Mouse (Mus musculus) testis, adult 2 months (tissue): ENCODE results near the gene Plekhj1.
"Not testable (repeated sequence)": the region's sequence is repeated elsewhere in the genome, so short reads cannot be mapped to it uniquely, and the experiment has no call there.

ENCODE experiments used
- CTCF ChIP-seq: fragments of 200-500 bp; IDR thresholded peaks from 2 replicates; pipeline ENCODE4 v1.5.1; 2012; ENCODE audit warnings: low read depth, mild to moderate bottlenecking, inconsistent platforms, low read length, moderate library complexity; ENCODE audit not compliant: control insufficient read depth, insufficient read depth, insufficient replicate concordance
- POLR2A ChIP-seq: fragments of 200-500 bp; IDR thresholded peaks from 2 replicates; pipeline ENCODE4 v1.6.1; 2012; ENCODE audit warnings: low read depth, mild to moderate bottlenecking, inconsistent platforms, low read length, moderate library complexity; ENCODE audit not compliant: control insufficient read depth

DNA sequence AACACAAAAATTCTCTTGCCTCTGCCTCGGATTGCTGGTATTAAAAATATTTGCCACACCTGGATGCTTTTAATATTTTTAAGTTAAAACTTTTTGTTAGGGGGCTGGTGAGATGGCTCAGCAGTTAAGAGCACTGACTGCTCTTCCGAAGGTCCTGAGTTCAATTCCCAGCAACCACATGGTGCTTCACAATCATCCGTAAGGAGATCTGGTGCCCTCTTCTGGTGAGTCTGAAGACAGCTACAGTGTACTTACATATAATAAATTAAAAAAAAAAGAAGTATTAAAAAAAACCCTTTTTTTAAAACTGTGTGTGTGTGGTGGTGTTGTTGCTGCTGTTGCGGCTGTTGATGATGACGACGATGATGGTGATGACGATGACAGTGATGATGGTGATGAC lies 19.5 kb upstream of the Plekhj1 start:
- not testable (repeated sequence) for TF ChIP-seq POLR2A, CTCF
